Mouse (Mus musculus) liver, postnatal 0 days (tissue): Measurements from ENCODE around the gene Slk.
"Not testable (repeated sequence)": the region's sequence is repeated elsewhere in the genome, so short reads cannot be mapped to it uniquely, and the experiment has no call there.

Experiments used
- CTCF ChIP-seq: sonication (generic); IDR thresholded peaks from 2 replicates; pipeline ENCODE4 v1.5.1; 2016; ENCODE audit warnings: antibody characterized with exemption, low read depth
- EP300 ChIP-seq: IDR thresholded peaks from 2 replicates; pipeline ENCODE4 v1.6.1; 2016; ENCODE audit warnings: antibody characterized with exemption, low read depth, mild to moderate bottlenecking

DNA sequence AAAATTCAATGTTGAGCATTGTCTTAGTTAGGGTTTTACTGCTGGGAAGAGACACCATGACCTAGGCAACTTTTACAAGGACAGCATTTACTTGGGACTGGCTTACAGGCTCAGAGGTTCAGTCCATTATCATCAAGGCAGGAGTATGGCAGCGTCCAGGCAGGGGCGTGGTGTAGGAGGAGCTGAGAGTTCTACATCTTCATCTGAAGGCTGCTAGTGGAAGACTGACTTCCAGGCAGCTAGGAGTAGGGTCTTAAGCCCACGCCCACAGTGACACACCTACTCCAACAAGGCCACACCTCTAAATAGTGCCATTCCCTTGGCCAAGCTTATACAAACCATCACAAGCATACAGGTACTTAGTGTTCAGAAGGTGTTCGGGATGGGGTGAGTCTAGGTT lies 7.5 kb upstream of the Slk start:
- not testable (repeated sequence) for TF ChIP-seq CTCF, EP300
